Mouse (Mus musculus): ENCODE measurements around the gene Gm15056. TPM values are rescaled to one million over a fixed set of nuclear protein-coding genes. Genes with fewer than 3 reads are reported as not detected.

Gene Gm15056
- polyA plus RNA-seq (2014; fragmentation: Nextera tagmentation; extraction: Ambion mirVana), result not detected in 2 replicates

DNA sequence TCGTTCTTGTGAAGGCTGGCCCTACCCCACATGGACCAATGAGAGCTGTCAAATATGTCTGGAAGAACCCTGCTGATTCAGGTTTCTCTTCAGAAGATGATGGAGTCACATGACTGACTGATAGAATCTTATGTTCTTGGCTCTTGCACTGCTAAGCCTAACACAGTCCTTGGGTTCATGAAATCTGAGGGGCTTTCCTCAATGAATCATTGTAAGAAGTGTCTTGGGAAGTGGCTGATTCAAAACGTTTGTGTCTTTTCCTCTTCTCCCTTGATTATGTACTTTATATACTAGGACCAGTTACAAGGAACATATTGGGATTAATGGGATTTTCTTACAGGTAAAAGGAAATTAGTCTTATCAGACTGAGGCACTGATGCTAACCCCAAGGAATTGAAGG lies at the start of gene Gm15056:
Gene Gm15056, minus strand, starts transcription at position 101 of the 400 bp plus-strand sequence.
- H3K9me3 ChIP-seq (ENCODE audit: control insufficient read depth, low read length), result 0 out of 2 replicates have a peak, but pooled peaks cover 2% of the 10 kb centered on the region
- no peaks in the 10 kb centered on the region for H3K36me3 ChIP-seq (ENCODE audit: control insufficient read depth, insufficient read depth, low read length)
- ATAC-seq (ENCODE audit: insufficient number of reproducible peaks, low FRiP score, low TSS enrichment, low read depth) (no peak), DNase-seq (ENCODE audit: low spot score) (no peak)
- no peak within 1 kb of the TSS for H3K9ac ChIP-seq (ENCODE audit: low read length)
- no peak within 1 kb of the TSS for H3K4me2 ChIP-seq (ENCODE audit: low read depth, severe bottlenecking)
- no peaks in the 10 kb centered on the region for H3K4me1 ChIP-seq (ENCODE audit: control insufficient read depth, insufficient read depth, low read length)
- no peak within 1 kb of the TSS for H3K27ac ChIP-seq (replicated peaks; ENCODE audit: low read depth, low read length)
- no peak within 1 kb of the TSS for H3K4me3 ChIP-seq (ENCODE audit: low read depth, low read length)
- WGBS, result 68% methylated on average over 2 of the region's 2 CpGs
- no peaks in the 10 kb centered on the region for H3K27me3 ChIP-seq (ENCODE audit: control insufficient read depth, insufficient read depth, low read length)

- ATAC-seq (ENCODE audit: insufficient number of reproducible peaks, low FRiP score, low TSS enrichment, low read depth), result no peak
- Histone ChIP-seq H3K4me3 (ENCODE audit: low read depth, low read length) (no peak within 1 kb of the TSS), H3K9ac (ENCODE audit: low read length) (no peak within 1 kb of the TSS), H3K36me3 (ENCODE audit: control insufficient read depth, insufficient read depth, low read length) (no peaks in the 10 kb centered on the region), H3K27me3 (ENCODE audit: control insufficient read depth, insufficient read depth, low read length) (no peaks in the 10 kb centered on the region), H3K4me2 (ENCODE audit: low read depth, severe bottlenecking) (no peak within 1 kb of the TSS), H3K27ac (replicated peaks; ENCODE audit: low read depth, low read length) (no peak within 1 kb of the TSS), H3K9me3 (ENCODE audit: control insufficient read depth, low read length) (peaks cover 8% of the 10 kb centered on the region), H3K4me1 (ENCODE audit: control insufficient read depth, insufficient read depth, low read length) (no peaks in the 10 kb centered on the region)
- WGBS, result 77% methylated on average over 3 of the region's 3 CpGs
- no peak for DNase-seq (ENCODE audit: low spot score)
These were observed 42.2 kb upstream of the Gm15056 start, which contains the start of gene AY761185 for GRCm38 (mm10) chr8:20944610-20945009. Gene AY761185, minus strand, starts transcription at chr8:20944710.

DNA sequence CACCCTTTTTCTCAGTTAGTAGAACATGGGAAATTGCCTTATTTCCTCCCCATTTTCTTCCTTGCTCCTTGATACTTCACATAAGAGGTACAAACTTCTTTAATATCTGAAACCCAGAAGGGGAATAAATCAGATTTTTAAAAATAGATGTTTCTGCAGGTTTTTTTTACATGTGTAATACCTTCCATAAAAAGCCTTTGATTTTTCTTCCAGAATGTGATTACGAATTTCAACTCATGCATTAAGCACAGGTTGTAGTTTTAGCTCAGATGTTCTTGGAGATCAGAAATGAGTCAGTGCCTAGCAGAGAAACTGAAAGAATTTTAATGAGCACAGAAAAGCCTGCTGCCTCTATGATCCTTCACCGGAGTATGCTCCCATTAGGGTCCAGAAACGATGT lies 19.5 kb upstream of the Gm15056 start, which contains the start of gene Gm6040:
Gene Gm6040, minus strand, starts transcription at position 101 of the 400 bp plus-strand sequence.
- H3K9ac ChIP-seq (ENCODE audit: low read length), result no peak within 1 kb of the TSS
- ATAC-seq (ENCODE audit: insufficient number of reproducible peaks, low FRiP score, low TSS enrichment, low read depth), result no peak
- no peak within 1 kb of the TSS for H3K4me2 ChIP-seq (ENCODE audit: low read depth, severe bottlenecking)
- peaks cover 7% of the 10 kb centered on the region; the same call in 1 of the 2 replicates for H3K9me3 ChIP-seq (ENCODE audit: control insufficient read depth, low read length)
- no peaks in the 10 kb centered on the region for H3K27me3 ChIP-seq (ENCODE audit: control insufficient read depth, insufficient read depth, low read length)
- H3K4me1 ChIP-seq (ENCODE audit: control insufficient read depth, insufficient read depth, low read length), result no peaks in the 10 kb centered on the region
- no peak within 1 kb of the TSS for H3K27ac ChIP-seq (replicated peaks; ENCODE audit: low read depth, low read length)
- 80% methylated on average over 3 of the region's 3 CpGs for WGBS
- H3K36me3 ChIP-seq (ENCODE audit: control insufficient read depth, insufficient read depth, low read length), result no peaks in the 10 kb centered on the region
- no peak for DNase-seq (ENCODE audit: low spot score)
- H3K4me3 ChIP-seq (ENCODE audit: low read depth, low read length), result no peak within 1 kb of the TSS

- no peak overlapping the region for H3K4me3 ChIP-seq (ENCODE audit: low read depth, low read length)
- no peak overlapping the region for H3K27ac ChIP-seq (replicated peaks; ENCODE audit: low read depth, low read length)
- H3K9me3 ChIP-seq (ENCODE audit: control insufficient read depth, low read length), result peaks cover 3% of the 10 kb centered on the region; the same call in 1 of the 2 replicates
- no peak for DNase-seq (ENCODE audit: low spot score)
- no peak overlapping the region for H3K4me2 ChIP-seq (ENCODE audit: low read depth, severe bottlenecking)
- no peak overlapping the region for H3K9ac ChIP-seq (ENCODE audit: low read length)
- H3K36me3 ChIP-seq (ENCODE audit: control insufficient read depth, insufficient read depth, low read length), result no peaks in the 10 kb centered on the region
- ATAC-seq (ENCODE audit: insufficient number of reproducible peaks, low FRiP score, low TSS enrichment, low read depth), result no peak
- no peaks in the 10 kb centered on the region for H3K4me1 ChIP-seq (ENCODE audit: control insufficient read depth, insufficient read depth, low read length)
- H3K27me3 ChIP-seq (ENCODE audit: control insufficient read depth, insufficient read depth, low read length), result no peaks in the 10 kb centered on the region
- 80% methylated on average over 1 of the region's 1 CpGs for WGBS
These were observed 9.9 kb upstream of the Gm15056 start for GRCm38 (mm10) chr8:20912288-20912687.

DNA sequence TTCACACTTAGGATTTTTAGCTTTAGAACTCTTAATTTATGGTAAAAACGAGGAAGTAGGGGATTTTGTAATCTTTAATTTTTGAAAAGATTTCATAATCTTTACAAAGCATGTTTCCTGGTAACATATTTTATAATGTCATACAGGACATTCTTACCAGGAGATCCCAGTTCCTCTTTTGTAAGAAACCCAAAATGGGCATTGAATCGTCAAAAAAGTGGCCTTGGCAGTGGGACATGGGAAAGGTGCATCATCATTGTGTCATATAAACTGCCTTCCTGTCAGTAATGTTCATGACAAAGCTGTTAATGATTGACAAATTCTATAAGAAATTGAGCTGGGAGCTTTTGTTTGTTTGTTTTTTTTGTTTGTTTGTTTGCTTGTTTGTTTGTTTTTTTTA lies 5.8 kb upstream of the Gm15056 start:
- H3K9me3 ChIP-seq (ENCODE audit: control insufficient read depth, low read length), result 0 out of 2 replicates have a peak, but pooled peaks cover 2% of the 10 kb centered on the region
- no peaks in the 10 kb centered on the region for H3K36me3 ChIP-seq (ENCODE audit: control insufficient read depth, insufficient read depth, low read length)
- H3K27ac ChIP-seq (replicated peaks; ENCODE audit: low read depth, low read length), result no peak overlapping the region
- WGBS, result 66% methylated on average over 2 of the region's 2 CpGs
- no peak overlapping the region for H3K4me3 ChIP-seq (ENCODE audit: low read depth, low read length)
- H3K4me2 ChIP-seq (ENCODE audit: low read depth, severe bottlenecking), result no peak overlapping the region
- no peaks in the 10 kb centered on the region for H3K4me1 ChIP-seq (ENCODE audit: control insufficient read depth, insufficient read depth, low read length)
- DNase-seq (ENCODE audit: low spot score) (no peak), ATAC-seq (ENCODE audit: insufficient number of reproducible peaks, low FRiP score, low TSS enrichment, low read depth) (no peak)
- H3K9ac ChIP-seq (ENCODE audit: low read length), result no peak overlapping the region
- H3K27me3 ChIP-seq (ENCODE audit: control insufficient read depth, insufficient read depth, low read length), result no peaks in the 10 kb centered on the region

DNA sequence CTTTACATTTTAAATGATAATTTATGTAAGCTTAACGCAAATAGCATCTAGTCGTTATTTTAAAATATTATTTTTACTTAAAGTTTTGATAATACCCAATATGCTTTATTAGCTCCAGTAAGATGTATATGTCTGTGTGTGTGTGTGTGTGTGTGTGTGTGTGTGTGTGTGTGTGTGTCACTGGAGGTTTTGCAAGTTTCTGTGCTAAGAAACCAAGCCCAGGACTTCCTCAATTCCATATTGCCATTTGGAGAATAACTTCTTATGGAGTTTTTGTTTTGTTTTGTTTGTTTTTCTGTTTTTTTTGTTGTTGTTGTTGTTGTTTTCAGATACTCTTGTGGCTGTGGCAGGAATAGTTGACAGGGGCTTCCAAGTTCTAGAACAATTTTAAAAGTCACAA lies 4.7 kb upstream of the Gm15056 start:
- no peak overlapping the region for H3K4me3 ChIP-seq (ENCODE audit: low read depth, low read length)
- H3K27ac ChIP-seq (replicated peaks; ENCODE audit: low read depth, low read length), result no peak overlapping the region
- H3K4me2 ChIP-seq (ENCODE audit: low read depth, severe bottlenecking), result no peak overlapping the region
- H3K36me3 ChIP-seq (ENCODE audit: control insufficient read depth, insufficient read depth, low read length), result no peaks in the 10 kb centered on the region
- H3K9me3 ChIP-seq (ENCODE audit: control insufficient read depth, low read length), result 0 out of 2 replicates have a peak, but pooled peaks cover 2% of the 10 kb centered on the region
- 94% methylated on average over 2 of the region's 2 CpGs for WGBS
- DNase-seq (ENCODE audit: low spot score) (no peak), ATAC-seq (ENCODE audit: insufficient number of reproducible peaks, low FRiP score, low TSS enrichment, low read depth) (no peak)
- no peak overlapping the region for H3K9ac ChIP-seq (ENCODE audit: low read length)
- H3K27me3 ChIP-seq (ENCODE audit: control insufficient read depth, insufficient read depth, low read length), result no peaks in the 10 kb centered on the region
- H3K4me1 ChIP-seq (ENCODE audit: control insufficient read depth, insufficient read depth, low read length), result no peaks in the 10 kb centered on the region

GRCm38 (mm10) chr8:20892369-20892768 lies 10.1 kb downstream of the Gm15056 start, which contains the start of gene Defb33:
Gene Defb33, plus strand, starts transcription at chr8:20892669.
- no peaks in the 10 kb centered on the region for H3K4me1 ChIP-seq (ENCODE audit: control insufficient read depth, insufficient read depth, low read length)
- no peak within 1 kb of the TSS for H3K27ac ChIP-seq (replicated peaks; ENCODE audit: low read depth, low read length)

DNA sequence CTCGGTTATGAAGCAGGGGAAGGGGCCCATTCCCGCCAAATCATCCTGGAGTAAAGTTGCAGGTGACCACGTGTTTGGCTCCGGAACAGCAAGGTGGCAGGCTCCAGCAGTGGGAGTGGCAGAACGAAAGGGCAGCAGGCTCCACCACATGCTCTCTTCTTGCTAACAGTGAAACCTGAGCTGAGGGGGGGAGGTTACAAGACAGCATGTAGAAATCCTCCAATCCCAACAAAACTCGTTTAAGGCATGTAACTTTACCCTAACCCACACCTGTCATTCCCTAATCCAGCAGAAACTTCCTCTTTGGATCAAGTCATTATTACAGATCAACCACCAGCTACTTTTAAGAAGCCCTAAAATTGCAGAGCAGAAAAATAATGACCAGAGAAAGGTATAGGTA lies 27.8 kb downstream of the Gm15056 start:
- DNase-seq (ENCODE audit: low spot score) (no peak), ATAC-seq (ENCODE audit: insufficient number of reproducible peaks, low FRiP score, low TSS enrichment, low read depth) (no peak)
- Histone ChIP-seq H3K9me3 (ENCODE audit: control insufficient read depth, low read length) (no peaks in the 10 kb centered on the region), H3K4me3 (ENCODE audit: low read depth, low read length) (no peak overlapping the region), H3K36me3 (ENCODE audit: control insufficient read depth, insufficient read depth, low read length) (no peaks in the 10 kb centered on the region), H3K4me2 (ENCODE audit: low read depth, severe bottlenecking) (no peak overlapping the region), H3K4me1 (ENCODE audit: control insufficient read depth, insufficient read depth, low read length) (no peaks in the 10 kb centered on the region), H3K9ac (ENCODE audit: low read length) (no peak overlapping the region), H3K27ac (replicated peaks; ENCODE audit: low read depth, low read length) (no peak overlapping the region), H3K27me3 (ENCODE audit: control insufficient read depth, insufficient read depth, low read length) (no peaks in the 10 kb centered on the region)
- WGBS, result 39% methylated on average over 6 of the region's 6 CpGs

More at GRCm38 (mm10) chr8:20892369-20892768, 10.1 kb downstream of the Gm15056 start, which contains the start of gene Defb33:
- H3K4me2 ChIP-seq (ENCODE audit: low read depth, severe bottlenecking), result no peak within 1 kb of the TSS
- 88% methylated on average over 2 of the region's 2 CpGs for WGBS
- no peaks in the 10 kb centered on the region for H3K36me3 ChIP-seq (ENCODE audit: control insufficient read depth, insufficient read depth, low read length)
- no peak for ATAC-seq (ENCODE audit: insufficient number of reproducible peaks, low FRiP score, low TSS enrichment, low read depth)
- peaks cover 3% of the 10 kb centered on the region; the same call in 1 of the 2 replicates for H3K9me3 ChIP-seq (ENCODE audit: control insufficient read depth, low read length)
- H3K27me3 ChIP-seq (ENCODE audit: control insufficient read depth, insufficient read depth, low read length), result no peaks in the 10 kb centered on the region
- no peak within 1 kb of the TSS for H3K9ac ChIP-seq (ENCODE audit: low read length)
- no peak within 1 kb of the TSS for H3K4me3 ChIP-seq (ENCODE audit: low read depth, low read length)
- no peak for DNase-seq (ENCODE audit: low spot score)
